Mouse (Mus musculus) forebrain, embryonic 12.5 days (tissue): ENCODE measurements around the gene Lamtor1. TPM values are rescaled to one million over a fixed set of nuclear protein-coding genes. Genes with fewer than 3 reads are reported as not detected.
A peak's percentile ranks its signal among the peaks of the same experiment; 100 is the strongest.

ENCODE experiments used
- ATAC-seq: fragments of 200-750 bp; cut with Nextera tagmentation; 2 replicates; pipeline ENCODE4 v1.8.0; 2017; ENCODE audit warnings: moderate TSS enrichment; ENCODE audit not compliant: low FRiP score
- H3K27ac ChIP-seq: fragments of 300-500 bp; sonication (generic); 2 replicates; pipeline ENCODE4 v1.5.1; 2016; ENCODE audit warnings: mild to moderate bottlenecking
- H3K27me3 ChIP-seq: fragments of 300-500 bp; sonication (generic); 2 replicates; pipeline ENCODE4 v1.6.1; 2016; ENCODE audit warnings: mild to moderate bottlenecking
- H3K36me3 ChIP-seq: fragments of 300-500 bp; sonication (generic); replicated peaks from 2 replicates; pipeline ENCODE4 v1.6.1; 2016; ENCODE audit warnings: mild to moderate bottlenecking
- H3K4me1 ChIP-seq: fragments of 300-500 bp; sonication (generic); 2 replicates; pipeline ENCODE4 v1.6.1; 2016
- H3K4me2 ChIP-seq: fragments of 300-500 bp; sonication (generic); 2 replicates; pipeline ENCODE4 v1.6.1; 2016; ENCODE audit warnings: mild to moderate bottlenecking, moderate library complexity
- H3K4me3 ChIP-seq: fragments of 300-500 bp; sonication (generic); replicated peaks from 2 replicates; pipeline ENCODE4 v1.5.1; 2016; ENCODE audit warnings: mild to moderate bottlenecking
- H3K9ac ChIP-seq: fragments of 300-500 bp; sonication (generic); 2 replicates; pipeline ENCODE4 v1.6.1; 2016; ENCODE audit warnings: mild to moderate bottlenecking
- H3K9me3 ChIP-seq: fragments of 300-500 bp; sonication (generic); 2 replicates; pipeline ENCODE4 v1.6.1; 2016
- WGBS: fragments of 180-500 bp; shearing (Covaris S2); methylation state at CpG from one replicate; pipeline ENCODE4 v1.1.7; 2016; 5-methylcytosine and 5-hydroxymethylcytosine counted together
- microRNA-seq: library from miRNA; unstranded; fragments of <30 nt; microRNA quantifications from one replicate; pipeline ENCODE4, GENCODE M21; 2017
- polyA plus RNA-seq: library from polyadenylated mRNA; unstranded; fragments of >200 nt; fragmentation: Nextera tagmentation; extraction: Ambion mirVana; gene quantifications from 2 replicates; pipeline ENCODE4 v1.2.1, GENCODE M21; 2016

Lamtor1 gene
- polyA plus RNA-seq, 1 experiment from 2014 or later = 134 TPM

- Histone ChIP-seq H3K27ac (no peak overlapping the region), H3K9ac (no peak overlapping the region), H3K27me3 (no peaks in the 10 kb centered on the region), H3K9me3 (no peaks in the 10 kb centered on the region), H3K36me3 (no peaks in the 10 kb centered on the region), H3K4me1 (peaks cover 9% of the 10 kb centered on the region), H3K4me2 (no peak overlapping the region), H3K4me3 (no peak overlapping the region)
- 73% methylated on average over 2 of the region's 2 CpGs for WGBS
- ATAC-seq = no peak
Measured at GRCm38 (mm10) chr7:101965606-101966005, 59.9 kb downstream of the Lamtor1 start.

- 90% methylated on average over 1 of the region's 1 CpGs for whole genome bisulfite sequencing
- no peaks in the 10 kb centered on the region for H3K9me3 ChIP-seq
- peaks cover 21% of the 10 kb centered on the region for H3K4me1 ChIP-seq
- no peak overlapping the region for H3K4me2 ChIP-seq
- H3K4me3 ChIP-seq = no peak overlapping the region
- no peaks in the 10 kb centered on the region for H3K27me3 ChIP-seq
- H3K27ac ChIP-seq = no peak overlapping the region
- H3K9ac ChIP-seq = no peak overlapping the region
- no peak for ATAC-seq
- H3K36me3 ChIP-seq = no peaks in the 10 kb centered on the region
Measured at GRCm38 (mm10) chr7:101967256-101967655, 61.6 kb downstream of the Lamtor1 start.

GRCm38 (mm10) chr7:101968751-101969150 is 63.0 kb downstream of the Lamtor1 start:
- Histone ChIP-seq H3K4me1 (peaks cover 35% of the 10 kb centered on the region), H3K27ac (peak overlapping the region; percentile 60), H3K4me2 (peak overlapping the region; percentile 78; the same call in 1 of the 2 replicates), H3K9me3 (no peaks in the 10 kb centered on the region), H3K27me3 (no peaks in the 10 kb centered on the region), H3K4me3 (no peak overlapping the region), H3K36me3 (no peaks in the 10 kb centered on the region), H3K9ac (no peak overlapping the region; the same call in 1 of the 2 replicates)
- ATAC-seq = no peak
- 62% methylated on average over 2 of the region's 2 CpGs for WGBS

- ATAC-seq = peak; percentile 93
- no peaks in the 10 kb centered on the region for H3K36me3 ChIP-seq
- H3K4me3 ChIP-seq = peak overlapping the region; percentile 62
- H3K4me2 ChIP-seq = peak overlapping the region; percentile 78
- peak overlapping the region; percentile 100 for H3K27ac ChIP-seq
- no peaks in the 10 kb centered on the region for H3K27me3 ChIP-seq
- peak overlapping the region; percentile 91 for H3K9ac ChIP-seq
- WGBS = under 1% methylated on average over 53 of the region's 53 CpGs
- H3K9me3 ChIP-seq = no peaks in the 10 kb centered on the region
- H3K4me1 ChIP-seq = peaks cover 39% of the 10 kb centered on the region
Measured at GRCm38 (mm10) chr7:101969694-101970428, 64.2 kb downstream of the Lamtor1 start.

- under 1% methylated on average over 17 of the region's 17 CpGs for WGBS
- Histone ChIP-seq H3K4me2 (peak overlapping the region; percentile 78), H3K9ac (peak overlapping the region; percentile 91), H3K4me1 (peaks cover 39% of the 10 kb centered on the region), H3K36me3 (no peaks in the 10 kb centered on the region), H3K27ac (peak overlapping the region; percentile 100), H3K9me3 (no peaks in the 10 kb centered on the region), H3K27me3 (no peaks in the 10 kb centered on the region), H3K4me3 (peak overlapping the region; percentile 62)
- ATAC-seq = peak; percentile 70
Measured at GRCm38 (mm10) chr7:101970429-101970775, 64.7 kb downstream of the Lamtor1 start.

GRCm38 (mm10) chr7:101970821-101971461 is 65.2 kb downstream of the Lamtor1 start:
- H3K27me3 ChIP-seq = no peaks in the 10 kb centered on the region
- no peaks in the 10 kb centered on the region for H3K9me3 ChIP-seq
- H3K36me3 ChIP-seq = peaks cover under 1% of the 10 kb centered on the region; the same call in 1 of the 2 replicates
- ATAC-seq = peak; percentile 78
- H3K9ac ChIP-seq = peak overlapping the region; percentile 91
- H3K27ac ChIP-seq = peak overlapping the region; percentile 100
- peak overlapping the region; percentile 78 for H3K4me2 ChIP-seq
- peaks cover 39% of the 10 kb centered on the region for H3K4me1 ChIP-seq
- WGBS = 1% methylated on average over 19 of the region's 19 CpGs
- H3K4me3 ChIP-seq = peak overlapping the region; percentile 62

GRCm38 (mm10) chr7:101971721-101972120 is 66.0 kb downstream of the Lamtor1 start:
- Histone ChIP-seq H3K9me3 (no peaks in the 10 kb centered on the region), H3K4me3 (peak overlapping the region; percentile 62), H3K36me3 (peaks cover 7% of the 10 kb centered on the region; the same call in 1 of the 2 replicates), H3K27me3 (no peaks in the 10 kb centered on the region), H3K27ac (peak overlapping the region; percentile 100), H3K4me1 (peaks cover 39% of the 10 kb centered on the region), H3K4me2 (peak overlapping the region; percentile 78), H3K9ac (peak overlapping the region; percentile 91)
- 40% methylated on average over 2 of the region's 2 CpGs for WGBS
- no peak for ATAC-seq

GRCm38 (mm10) chr7:101973730-101974129 is 68.0 kb downstream of the Lamtor1 start:
- Histone ChIP-seq H3K27ac (no peak overlapping the region), H3K36me3 (peaks cover 16% of the 10 kb centered on the region; the same call in 1 of the 2 replicates), H3K4me3 (no peak overlapping the region), H3K4me2 (no peak overlapping the region), H3K9ac (no peak overlapping the region), H3K9me3 (no peaks in the 10 kb centered on the region), H3K27me3 (no peaks in the 10 kb centered on the region), H3K4me1 (peaks cover 34% of the 10 kb centered on the region)
- WGBS = 88% methylated on average over 3 of the region's 3 CpGs
- ATAC-seq = no peak

- no peak overlapping the region for H3K27ac ChIP-seq
- H3K4me1 ChIP-seq = peaks cover 30% of the 10 kb centered on the region
- ATAC-seq = no peak
- H3K27me3 ChIP-seq = no peaks in the 10 kb centered on the region
- WGBS = 74% methylated on average over 2 of the region's 2 CpGs
- H3K36me3 ChIP-seq = peaks cover 20% of the 10 kb centered on the region; the same call in 1 of the 2 replicates
- H3K9me3 ChIP-seq = no peaks in the 10 kb centered on the region
- no peak overlapping the region for H3K9ac ChIP-seq
- H3K4me2 ChIP-seq = no peak overlapping the region
- no peak overlapping the region for H3K4me3 ChIP-seq
Measured at GRCm38 (mm10) chr7:101974505-101974904, 68.8 kb downstream of the Lamtor1 start.

Small RNAs within 50 kb of the gene (microRNA-seq; reads per million reads assigned to microRNA genes)
- not detected for gene Gm22655

Other genes starting within 250 kb of the Lamtor1 start
- 38.2 and 43.9 TPM in 2 replicates for gene Clpb, start 242.3 kb upstream of the Lamtor1 start, polyA plus RNA-seq
- gene Phox2a, start 87.6 kb upstream of the Lamtor1 start, polyA plus RNA-seq = not detected in 2 replicates
- 33.0 and 41.4 TPM in 2 replicates for gene Inppl1, start 67.7 kb upstream of the Lamtor1 start, polyA plus RNA-seq
- gene Folr2, start 48.7 kb upstream of the Lamtor1 start, polyA plus RNA-seq = 1.4 and 1.9 TPM in 2 replicates
- 93.1 and 96.9 TPM in 2 replicates for gene Anapc15, start 42.2 kb upstream of the Lamtor1 start, polyA plus RNA-seq
- gene Folr1, start 35.1 kb upstream of the Lamtor1 start, polyA plus RNA-seq = 5.5 and 8.2 TPM in 2 replicates
- 0.68 and 0.77 TPM in 2 replicates for gene Tomt, start 455 bp downstream of the Lamtor1 start, polyA plus RNA-seq
- 6.5 and 7.3 TPM in 2 replicates for gene Lrrc51, start 28.0 kb downstream of the Lamtor1 start, polyA plus RNA-seq
- gene Numa1, start 28.2 kb downstream of the Lamtor1 start, polyA plus RNA-seq = 112 and 123 TPM in 2 replicates
- 4.4 and 4.8 TPM in 2 replicates for gene Il18bp, start 112.8 kb downstream of the Lamtor1 start, polyA plus RNA-seq
- gene Rnf121, start 159.6 kb downstream of the Lamtor1 start, polyA plus RNA-seq = 33.0 and 33.3 TPM in 2 replicates
- gene Xndc1, start 159.6 kb downstream of the Lamtor1 start, polyA plus RNA-seq = 49.8 and 50.7 TPM in 2 replicates
- gene Xntrpc, start 159.8 kb downstream of the Lamtor1 start, polyA plus RNA-seq = 2.9 and 3.0 TPM in 2 replicates
- gene Trpc2, start 177.2 kb downstream of the Lamtor1 start, polyA plus RNA-seq = not detected in 2 replicates
- gene Art1, start 195.8 kb downstream of the Lamtor1 start, polyA plus RNA-seq = 0.42 and 0.77 TPM in 2 replicates
- 0.97 and 2.0 TPM in 2 replicates for gene Art5, start 203.6 kb downstream of the Lamtor1 start, polyA plus RNA-seq
- not detected in 2 replicates for gene Chrna10, start 210.9 kb downstream of the Lamtor1 start, polyA plus RNA-seq